Mouse (Mus musculus) frontal cortex, adult (tissue): ENCODE measurements at regions not wholly inside any gene's neighbourhood (a gene's known extent, or its start where the extent isn't known, plus 50 kb on each side); places are given as distances from the start of the nearest gene placed in this dataset.
A peak's percentile ranks its signal among the peaks of the same experiment; 100 is the strongest.

ENCODE experiments used
- ATAC-seq: cut with Nextera tagmentation; 2 replicates; pipeline ENCODE4 v1.9.2; 2017; ENCODE audit warnings: mild to moderate bottlenecking, moderate library complexity, mixed read lengths; ENCODE audit not compliant: low TSS enrichment

DNA sequence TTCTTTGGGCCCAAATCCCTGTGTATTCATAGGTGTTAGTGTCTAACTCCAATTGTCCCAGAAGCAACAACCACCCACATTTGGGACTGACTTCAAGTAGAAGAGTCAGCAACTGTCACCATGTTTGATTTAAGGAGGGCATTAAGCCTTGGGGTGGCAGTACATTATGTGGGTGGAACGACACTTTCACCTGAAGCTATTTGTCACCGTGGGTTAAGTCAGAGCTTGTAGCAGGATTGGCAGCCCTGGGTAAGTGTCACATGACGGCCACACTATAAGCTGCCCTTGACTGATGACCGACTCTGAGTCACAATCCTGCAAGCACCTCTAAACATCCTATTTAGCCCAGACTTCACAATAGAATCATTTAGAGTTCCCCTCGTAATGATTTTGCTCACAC, 236.7 kb upstream of the A1bg start:
- ATAC-seq = no peak

DNA sequence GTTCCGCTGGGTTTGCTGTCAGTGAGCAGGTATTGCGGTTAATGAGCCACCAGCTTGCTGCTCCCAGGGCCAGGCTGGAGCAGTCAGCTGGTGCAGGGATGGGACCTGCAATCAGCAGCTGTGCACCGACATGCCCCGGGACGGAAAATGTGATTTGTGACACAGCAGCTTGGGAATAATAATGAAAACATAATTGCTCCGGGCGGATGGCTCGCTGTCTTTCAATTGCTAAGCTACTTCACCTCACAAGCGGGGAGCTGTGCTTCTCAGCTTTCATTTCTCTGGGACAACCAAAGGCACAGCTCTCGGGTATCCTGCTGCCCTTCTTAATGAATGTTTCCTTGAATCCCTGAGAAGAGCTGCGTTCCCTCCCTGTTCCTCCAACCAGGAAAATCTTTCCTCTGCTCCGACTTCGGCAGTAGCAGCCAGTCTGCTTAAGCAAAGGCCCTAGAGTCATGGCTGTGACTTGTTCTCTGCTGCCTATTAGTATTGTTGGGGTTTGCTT, 235.3 kb upstream of the A1bg start:
- ATAC-seq = peak; percentile 80

DNA sequence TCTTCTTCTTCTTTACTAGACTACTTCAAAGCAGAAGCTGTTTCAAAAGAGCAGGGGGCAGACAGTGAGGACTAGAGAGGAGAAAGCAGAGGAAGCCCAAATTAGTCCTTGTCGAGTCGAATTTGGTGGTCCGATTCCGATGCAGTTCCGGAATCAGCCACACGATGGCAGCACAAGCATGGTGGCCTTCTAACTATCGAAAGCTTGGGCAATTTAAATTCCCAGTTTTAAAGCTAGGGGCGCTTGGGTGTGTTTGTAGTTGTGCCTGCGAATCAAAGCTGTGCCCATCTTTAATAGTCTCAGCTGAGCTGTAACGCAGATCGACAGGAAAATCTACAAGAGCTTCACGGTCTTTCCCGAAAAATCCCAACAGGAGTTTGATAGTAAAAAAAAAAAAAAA, 234.7 kb upstream of the A1bg start:
- ATAC-seq = peak; percentile 94

DNA sequence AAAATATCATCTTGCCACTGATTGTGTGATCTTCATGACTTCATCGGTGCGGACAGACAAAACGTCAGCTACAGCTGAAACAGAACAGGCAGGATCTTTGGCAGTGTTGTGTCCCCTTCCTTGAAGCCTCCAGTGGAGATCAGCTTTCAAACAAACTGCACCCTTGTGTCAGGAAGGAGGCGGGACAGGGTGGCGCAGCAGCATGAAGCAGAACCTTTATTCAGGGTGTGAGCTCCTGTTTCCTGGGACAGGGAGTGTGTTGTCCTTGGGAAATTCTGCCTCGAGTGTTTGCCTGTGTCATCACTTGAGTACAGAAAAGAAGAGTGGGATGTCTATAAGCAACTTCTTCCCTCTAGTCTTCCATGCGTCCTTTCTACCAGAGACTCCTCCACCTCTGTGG, 232.7 kb upstream of the A1bg start:
- no peak for ATAC-seq

DNA sequence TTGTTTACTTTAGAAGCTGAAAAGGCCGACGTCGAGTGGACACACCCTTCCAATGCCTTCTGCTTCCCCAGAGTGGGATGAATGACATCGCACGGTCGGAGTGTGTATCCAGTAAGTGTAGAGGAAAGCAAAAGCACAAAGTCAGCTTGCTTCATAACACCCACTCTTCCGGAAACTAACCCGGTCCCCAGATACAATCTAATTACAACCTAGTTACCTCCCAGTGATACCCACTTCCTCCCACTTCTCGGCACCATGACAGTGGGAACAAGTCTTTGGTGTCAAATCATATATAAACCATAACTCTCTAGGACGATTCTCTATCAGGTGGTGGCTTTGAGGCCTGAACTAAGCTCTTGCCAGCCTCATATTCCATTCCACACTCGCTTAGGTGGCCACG, 231.4 kb upstream of the A1bg start:
- no peak for ATAC-seq

DNA sequence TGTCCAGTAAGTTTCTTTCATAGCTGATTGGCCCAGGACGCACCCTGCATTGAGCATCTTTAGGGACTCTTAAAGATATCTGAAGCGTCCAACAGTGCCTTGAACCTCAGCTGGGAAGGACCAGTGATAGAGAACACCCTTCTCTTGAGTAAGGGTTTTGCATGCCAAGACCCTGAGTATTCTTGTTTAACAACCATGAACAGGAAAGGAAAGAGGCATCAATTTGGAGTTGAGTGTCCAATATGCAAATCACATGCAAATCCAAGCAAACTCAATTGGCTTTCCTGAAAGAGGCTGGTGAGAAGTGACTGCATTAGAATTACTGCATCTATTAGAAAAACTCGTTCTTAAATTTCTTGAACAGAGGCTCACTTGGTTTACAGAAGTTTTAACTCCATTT, 220.0 kb upstream of the A1bg start:
- no peak for ATAC-seq

DNA sequence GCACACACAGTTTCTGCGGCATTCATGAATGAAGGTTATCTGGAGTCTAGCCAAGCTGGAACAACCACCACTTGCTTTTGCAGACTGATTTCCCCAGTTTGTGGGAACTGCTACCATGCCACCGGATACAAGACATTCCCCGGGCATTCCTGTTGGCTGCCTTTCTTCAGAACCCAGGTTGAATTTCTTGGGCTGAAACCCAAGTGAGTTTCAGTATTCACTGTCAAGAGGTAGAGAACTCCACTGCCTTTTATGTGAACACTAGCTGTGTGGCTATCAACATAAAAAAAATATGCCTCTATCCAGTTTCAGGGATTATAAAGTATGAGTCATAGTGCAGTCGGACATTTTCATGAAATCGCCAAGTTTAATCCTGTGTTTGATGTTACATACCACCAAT, 216.3 kb upstream of the A1bg start:
- ATAC-seq = no peak

DNA sequence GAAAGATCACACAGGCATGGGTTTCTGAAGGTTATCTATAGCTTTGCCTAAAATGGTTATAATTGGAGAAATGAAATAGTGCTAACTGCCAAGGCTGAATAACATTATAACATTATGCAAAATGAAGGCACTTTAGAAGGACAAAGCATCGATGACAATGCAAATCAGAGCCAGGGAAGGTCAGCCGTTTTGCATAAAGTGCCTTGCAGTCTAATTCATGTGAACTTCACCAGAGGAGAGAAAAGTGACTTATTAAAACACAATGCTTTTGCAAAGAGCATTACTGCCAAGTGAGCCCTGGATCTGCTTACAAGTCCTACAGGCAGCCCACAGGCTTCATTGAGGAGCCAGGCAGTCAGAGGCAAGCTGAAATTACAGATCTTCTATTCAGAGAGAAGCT, 214.0 kb upstream of the A1bg start:
- no peak for ATAC-seq

DNA sequence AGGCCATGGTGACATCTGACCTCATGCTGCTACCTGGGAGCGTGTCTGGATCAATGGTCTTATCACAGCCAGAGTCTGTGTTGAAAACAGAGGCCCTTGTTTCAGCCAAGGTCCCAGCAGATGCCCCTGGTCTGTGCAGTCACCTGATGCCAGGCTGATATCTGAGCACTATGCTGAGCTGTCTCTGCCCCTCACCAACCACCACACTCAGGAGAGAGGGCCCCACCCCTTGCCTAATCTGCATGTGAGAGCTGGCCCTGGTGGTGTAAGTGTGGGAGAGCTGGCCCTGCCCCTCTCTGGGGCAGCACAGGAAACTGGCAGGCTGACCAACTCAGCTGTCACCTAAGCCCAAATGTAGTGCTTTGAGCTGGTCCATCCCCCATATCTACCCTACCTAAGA, 210.5 kb upstream of the A1bg start:
- no peak for ATAC-seq

DNA sequence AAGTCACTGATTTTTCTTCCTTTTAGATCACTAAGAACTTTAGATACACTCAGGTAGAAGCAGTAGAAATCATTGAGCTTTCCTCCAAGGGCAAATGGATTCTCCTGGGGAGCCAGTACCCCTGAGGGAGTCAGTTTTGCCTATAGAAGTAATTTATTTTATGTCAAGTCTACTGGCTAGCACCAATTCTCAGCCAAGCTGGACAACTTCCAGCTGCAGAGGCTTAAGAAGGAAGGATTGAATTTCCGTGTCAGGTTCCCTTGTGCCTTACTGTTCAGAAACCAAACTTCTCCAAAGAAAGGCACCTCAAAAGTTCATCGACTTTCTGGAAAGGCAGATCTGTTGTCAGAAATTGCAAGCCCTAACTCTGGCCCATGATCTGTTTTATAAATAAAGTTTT, 205.2 kb upstream of the A1bg start:
- ATAC-seq = no peak

DNA sequence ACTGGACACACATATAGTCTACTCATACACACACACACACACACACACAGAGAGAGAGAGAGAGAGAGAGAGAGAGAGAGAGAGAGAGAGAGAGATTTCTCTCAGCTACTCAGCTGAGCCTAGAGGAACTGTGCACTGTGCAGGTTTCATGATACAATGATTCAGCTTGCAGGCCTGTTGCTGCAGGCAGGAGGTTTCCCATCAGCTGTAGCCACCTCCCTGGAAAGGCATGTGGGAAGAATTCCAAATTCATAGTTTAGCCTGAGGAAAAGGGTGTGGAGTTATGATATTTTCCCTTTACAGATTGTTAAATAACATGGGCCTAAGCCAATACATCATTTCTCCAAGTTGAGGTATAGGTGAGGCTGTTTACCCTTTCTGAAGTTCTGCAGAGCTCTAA, 204.3 kb upstream of the A1bg start:
- no peak for ATAC-seq

DNA sequence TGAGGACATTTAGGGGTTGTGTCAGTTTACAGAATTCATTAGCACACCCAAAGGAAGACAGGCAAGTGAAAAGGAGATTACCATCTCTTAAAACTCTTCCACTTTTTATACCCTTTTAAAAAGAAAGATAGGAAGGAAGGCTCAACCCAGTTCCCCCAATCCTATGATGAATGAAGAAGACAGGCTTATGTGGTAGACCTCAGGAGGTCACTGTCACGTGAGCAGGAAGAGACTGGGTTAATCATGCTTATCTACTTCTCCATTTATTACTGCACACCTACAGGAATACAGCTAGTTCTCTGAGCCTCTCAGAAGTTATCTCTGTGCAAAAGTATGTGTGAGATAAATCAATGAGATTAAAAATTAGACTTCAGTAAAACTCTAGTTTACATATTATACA, 194.1 kb upstream of the A1bg start:
- no peak for ATAC-seq

DNA sequence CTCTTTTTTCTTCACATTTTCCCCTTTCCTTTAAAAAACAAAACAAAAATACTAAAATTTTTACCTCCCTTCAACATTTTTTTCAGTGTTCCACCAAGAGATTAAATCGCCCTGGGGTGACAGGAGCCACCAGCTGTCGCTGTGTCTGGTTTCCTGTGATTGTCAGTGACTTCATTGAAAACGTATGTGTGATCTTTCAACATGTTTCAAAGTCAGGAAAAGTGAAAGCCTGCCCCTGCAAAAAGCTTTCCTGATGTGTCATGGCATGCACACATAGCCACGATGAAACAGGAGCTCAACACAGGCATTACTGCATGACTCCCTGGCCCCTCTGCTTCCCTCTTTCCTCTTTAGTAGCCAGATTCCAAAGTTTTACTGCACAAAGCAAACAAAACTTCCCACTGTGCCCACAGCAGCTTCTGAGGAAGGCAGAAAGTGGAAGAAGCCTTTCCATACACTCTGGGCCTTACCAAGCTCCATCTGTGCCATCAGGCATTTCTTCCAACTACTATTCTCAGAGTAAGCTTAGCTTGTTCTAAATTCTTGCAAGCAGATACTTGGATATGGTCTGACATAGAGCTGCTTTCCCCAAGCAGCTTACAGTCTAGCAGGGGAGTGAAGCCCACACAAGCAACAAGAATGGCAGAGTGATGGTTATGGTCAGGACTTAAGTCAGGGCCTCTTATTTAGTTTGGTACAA, 186.8 kb upstream of the A1bg start:
- peak; percentile 72 for ATAC-seq

DNA sequence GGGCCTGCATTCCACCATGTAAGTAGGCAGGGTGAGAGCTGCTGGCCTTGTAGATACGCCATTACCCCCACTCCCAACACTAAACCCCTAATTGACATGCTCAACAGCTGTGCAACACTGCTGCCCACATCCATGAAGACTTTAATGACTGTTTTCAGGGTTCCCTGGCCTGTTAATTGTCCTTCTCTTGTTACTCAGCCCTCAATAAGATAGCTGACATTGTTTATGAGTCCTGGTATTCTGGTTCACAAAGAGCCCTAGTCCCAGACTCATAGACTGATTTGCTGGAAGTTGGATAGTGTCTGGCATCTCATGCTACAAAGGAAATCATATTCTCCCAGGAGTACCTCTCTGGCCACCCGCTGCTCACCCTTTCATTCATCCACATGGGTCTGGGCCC, 186.1 kb upstream of the A1bg start:
- no peak for ATAC-seq

DNA sequence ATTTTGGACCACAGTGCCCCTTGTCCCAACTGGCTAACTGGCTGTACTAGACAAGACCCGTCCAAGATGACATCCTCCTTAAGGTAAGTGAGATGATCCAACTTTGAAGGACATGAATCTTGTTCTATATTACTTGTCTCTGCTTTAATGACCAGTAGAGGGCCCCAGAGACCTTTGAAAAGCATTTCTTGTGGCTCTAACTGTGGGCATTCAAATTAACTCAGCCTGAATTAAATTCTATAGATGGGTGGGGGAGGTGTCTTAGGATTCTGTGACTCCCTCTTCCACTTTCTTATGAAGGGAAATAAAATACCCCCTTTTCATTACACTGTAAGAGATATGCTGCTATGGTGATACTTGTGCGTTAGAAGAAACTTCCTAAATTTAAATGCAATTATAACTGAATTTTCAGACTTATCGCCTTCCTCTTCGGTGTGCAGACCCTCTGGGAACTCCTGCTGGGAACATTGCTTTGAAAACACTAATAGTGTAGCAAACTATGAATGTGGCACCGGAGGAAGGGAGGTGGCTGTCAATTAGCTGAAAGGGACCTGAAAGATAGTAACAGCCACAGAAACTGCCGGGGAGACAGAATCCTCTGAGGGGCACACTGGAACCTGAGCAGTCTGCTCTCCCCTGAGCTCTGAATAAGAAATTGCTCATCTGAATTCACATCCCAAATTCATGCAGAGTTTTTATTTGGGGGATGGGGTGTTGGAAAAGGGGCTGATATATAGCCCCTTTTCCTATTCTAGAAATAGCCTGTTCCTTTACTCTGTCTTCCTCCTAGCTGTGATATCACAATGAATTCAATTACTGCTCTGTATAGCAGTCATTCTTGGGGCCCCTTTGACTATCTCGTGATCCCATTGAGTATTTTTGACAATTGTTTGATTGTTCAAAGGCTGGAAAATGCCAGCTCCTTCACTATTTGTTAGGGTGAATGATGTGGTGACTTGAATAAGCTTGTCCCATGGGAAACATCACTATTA, 179.9 kb upstream of the A1bg start:
- peak; percentile 88 for ATAC-seq

DNA sequence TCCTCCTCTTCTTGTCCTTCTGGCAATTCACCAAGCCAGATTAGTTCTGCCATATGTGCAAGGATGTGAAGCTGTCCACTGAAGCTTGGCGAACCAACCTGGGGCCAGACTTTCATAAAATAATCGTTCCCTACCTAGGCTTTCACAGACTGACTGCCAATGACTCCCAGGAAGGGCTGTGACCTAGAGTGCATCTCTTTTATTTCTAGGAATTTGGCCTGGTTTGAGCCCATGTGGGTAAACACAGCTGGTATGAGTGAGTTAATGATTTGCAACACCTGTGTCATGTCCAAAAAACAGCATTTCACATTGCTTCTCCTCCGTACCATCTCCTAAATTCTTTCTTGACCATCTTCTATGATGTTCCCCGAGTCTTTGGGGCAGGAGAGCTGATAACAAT, 178.0 kb upstream of the A1bg start:
- no peak for ATAC-seq

DNA sequence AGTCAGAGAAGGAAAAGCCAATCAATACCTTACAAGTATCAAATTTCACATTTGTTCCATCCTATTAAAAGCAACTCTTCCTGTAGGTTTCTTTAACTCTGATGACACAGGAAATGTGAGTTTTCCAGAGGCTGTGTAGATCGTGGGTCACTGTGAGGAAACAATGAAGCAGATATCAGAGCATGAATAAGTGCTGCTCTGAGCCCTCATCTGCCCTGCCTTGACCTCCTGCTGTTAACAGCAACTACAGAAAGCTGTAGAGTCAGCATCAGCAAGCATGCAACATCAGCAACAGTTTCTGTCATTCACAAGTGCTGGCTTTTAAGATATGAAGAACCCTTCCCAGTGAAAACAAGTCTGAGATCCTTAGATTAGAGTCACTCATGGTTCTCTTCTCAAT, 176.2 kb upstream of the A1bg start:
- ATAC-seq = no peak

DNA sequence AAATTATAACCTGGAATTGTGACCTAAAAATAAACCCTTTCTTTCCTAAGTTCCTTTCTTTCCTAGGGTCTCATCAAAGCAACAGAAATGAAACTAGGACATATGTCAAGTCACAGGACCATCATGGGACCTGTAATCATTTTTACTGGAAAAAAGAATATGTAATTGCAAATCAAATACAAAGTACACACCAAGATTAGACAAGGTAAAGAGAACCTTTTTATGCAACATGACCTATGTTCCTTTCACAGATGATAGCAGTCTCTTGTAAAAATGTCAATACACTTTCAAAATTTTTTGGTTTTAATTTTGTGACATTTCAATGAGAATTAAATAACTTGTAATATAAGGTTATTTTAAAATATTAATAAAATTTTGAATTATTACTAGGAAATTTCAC, 175.7 kb upstream of the A1bg start:
- no peak for ATAC-seq

DNA sequence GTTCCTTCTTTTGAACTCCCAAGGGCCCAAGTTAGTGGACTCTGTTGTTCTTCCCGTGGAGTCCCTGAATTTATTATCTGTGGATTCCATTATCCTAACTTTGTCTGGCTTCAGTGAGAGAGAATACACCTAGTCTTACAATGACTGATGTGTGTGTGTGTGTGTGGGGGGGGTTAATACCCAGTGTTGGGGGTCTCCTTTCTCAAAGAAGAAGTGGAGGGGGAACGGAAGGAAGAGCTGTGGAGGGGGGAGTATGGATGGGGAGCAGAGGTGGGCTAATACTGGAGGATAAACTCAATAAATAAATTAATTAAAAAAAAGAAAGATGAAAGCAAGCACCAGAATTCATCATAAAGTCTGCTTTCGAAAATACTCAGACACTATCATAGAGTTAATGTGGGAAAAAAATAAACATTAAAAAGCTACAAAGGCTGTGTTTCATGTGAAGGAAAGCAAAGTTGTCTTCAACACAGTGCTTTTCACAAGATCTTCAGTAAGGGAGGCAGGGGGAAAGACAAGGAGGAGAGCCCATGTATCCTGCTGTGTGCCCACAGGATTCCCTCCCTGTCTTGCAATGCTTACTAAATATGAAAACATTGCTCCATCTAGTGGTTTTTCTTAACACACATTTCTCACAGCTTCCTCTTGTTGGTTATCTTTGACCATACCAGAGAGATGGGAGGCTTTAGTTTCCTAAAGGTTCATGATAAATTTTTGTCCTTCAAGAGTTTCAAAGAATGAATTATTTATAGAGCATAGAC, 173.4 kb upstream of the A1bg start:
- peak; percentile 95 for ATAC-seq

DNA sequence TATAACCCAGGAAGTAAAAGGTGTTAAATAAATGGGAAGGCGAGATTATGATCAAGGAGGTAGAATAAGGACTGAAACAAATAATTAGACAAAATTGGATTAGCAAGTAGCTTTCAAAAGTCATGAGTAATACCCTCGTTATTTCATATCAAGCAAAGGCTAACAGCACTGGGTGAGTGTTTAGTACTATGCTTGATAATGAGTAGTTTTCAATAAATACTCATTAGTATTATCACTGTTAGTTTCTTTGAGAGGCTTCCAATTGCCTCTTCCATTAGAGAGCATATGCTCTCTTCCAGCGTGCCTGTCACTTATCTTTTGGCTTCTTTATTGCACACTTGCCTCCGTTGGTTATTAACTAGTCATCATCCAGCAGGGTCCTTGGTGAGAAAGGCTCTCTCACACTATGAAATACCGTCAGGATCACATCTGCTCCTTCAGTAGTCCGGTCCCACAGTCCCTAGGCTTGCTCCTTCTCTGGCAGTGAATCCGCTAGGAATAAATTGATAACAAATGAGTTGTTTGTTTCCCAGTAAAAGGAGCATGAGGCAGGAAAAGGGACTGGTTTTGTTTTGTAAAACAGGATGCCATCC, 132.3 kb upstream of the A1bg start:
- no peak for ATAC-seq

DNA sequence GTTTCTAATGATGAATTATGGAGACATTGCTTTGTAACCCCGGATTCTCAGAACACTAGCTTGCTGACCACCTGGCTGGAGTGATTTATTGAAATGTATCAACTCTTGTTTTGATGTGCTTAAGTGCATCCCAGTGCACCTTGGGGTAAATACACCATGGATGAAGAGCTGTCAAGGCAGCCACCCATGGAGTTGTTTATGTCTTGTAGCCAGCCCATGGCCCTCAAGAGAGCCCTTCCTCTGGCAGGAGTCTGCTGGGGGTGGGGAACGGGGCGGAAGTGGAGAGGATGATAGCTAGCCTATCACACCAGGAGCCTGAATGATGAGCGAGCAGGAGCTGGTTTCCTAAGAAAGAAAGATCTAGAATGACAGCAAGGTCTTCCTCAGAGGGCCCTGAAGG, 128.6 kb upstream of the A1bg start:
- ATAC-seq = no peak

DNA sequence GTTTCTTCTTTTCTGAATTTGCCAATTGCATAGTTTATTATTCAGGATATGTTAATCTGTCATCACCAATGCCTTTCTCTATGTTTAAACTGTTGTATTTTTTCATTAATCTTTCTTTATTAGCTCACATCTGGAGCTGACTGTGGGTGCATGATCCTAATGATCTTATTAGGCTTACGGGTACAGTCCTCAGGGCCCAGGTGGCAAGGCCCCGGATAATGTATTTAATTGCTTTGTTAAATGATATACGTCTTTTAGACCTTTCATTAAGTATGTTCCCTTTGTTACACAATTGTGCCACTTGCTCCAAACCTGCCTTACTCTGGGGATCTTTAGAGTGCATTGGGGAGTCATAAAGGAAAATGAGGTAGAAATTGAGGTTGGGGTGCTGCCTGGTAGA, 86.7 kb upstream of the A1bg start:
- no peak for ATAC-seq
